Mouse (Mus musculus) liver, postnatal 0 days (tissue): ENCODE data around the gene Samd8.

ENCODE experiments used
- CTCF ChIP-seq: sonication (generic); IDR thresholded peaks from 2 replicates; pipeline ENCODE4 v1.5.1; 2016; ENCODE audit warnings: antibody characterized with exemption, low read depth
- EP300 ChIP-seq: IDR thresholded peaks from 2 replicates; pipeline ENCODE4 v1.6.1; 2016; ENCODE audit warnings: antibody characterized with exemption, low read depth, mild to moderate bottlenecking

- TF ChIP-seq EP300 (no peak), CTCF (no peak)
Measured at GRCm38 (mm10) chr14:21746846-21747245, 3.5 kb upstream of the Samd8 start.
